Mouse (Mus musculus): Measurements from ENCODE around the gene Ccdc152.
"Not testable (repeated sequence)": the region's sequence is repeated elsewhere in the genome, so short reads cannot be mapped to it uniquely, and the experiment has no call there.

Ccdc152 gene

GRCm38 (mm10) chr15:3279242-3279641, 24.1 kb downstream of the Ccdc152 start:
- DNase-seq (ENCODE audit: low spot score in 2 of 2), result no peak

DNA sequence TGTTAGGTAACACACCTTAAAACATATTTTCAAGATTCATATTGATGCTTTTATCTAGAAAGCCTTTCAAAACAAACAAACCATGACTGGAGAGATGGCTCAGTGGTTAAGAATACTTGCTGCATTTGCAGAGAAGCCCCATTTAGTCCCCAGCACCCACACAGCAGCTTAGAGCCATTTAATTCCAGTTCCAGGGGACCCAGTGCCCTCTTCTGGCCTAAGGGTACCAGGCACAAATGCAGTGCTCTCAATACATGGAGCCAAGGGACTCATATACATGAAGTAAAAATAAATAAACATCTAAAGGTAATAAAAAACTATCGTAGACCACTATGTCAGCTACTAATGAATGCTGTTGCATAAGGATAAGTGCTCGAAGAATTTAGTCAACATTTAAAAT, 25.9 kb downstream of the Ccdc152 start:
- no peak for DNase-seq (ENCODE audit: low spot score in 2 of 2)

GRCm38 (mm10) chr15:3273191-3273590, 30.1 kb downstream of the Ccdc152 start:
- no peak for DNase-seq (ENCODE audit: low spot score in 2 of 2)

DNA sequence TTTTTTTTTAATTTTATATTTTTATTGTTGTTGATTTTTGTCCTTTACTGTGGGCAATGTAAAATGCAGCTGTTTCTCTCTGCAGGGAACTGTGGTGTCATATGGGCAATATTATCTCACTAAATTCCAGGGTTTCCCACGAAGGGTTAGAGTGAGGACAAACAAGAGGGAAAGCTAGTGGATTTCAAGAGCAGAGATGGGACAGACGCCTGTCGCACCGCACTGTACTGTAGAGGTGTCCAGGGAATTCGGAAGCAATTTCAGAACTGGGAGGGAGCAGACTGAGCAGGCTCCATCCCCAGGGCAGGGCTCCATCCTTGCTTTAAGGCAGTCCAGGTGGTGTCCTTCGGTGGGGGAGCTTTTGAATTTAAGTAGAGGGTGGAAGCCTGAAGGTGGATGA, 32.1 kb downstream of the Ccdc152 start:
- DNase-seq (ENCODE audit: low spot score in 2 of 2), result no peak

- peak; percentile 38 to 41 for DNase-seq (ENCODE audit: low spot score in 2 of 2)
These were observed 32.7 kb downstream of the Ccdc152 start for GRCm38 (mm10) chr15:3270646-3271077.

GRCm38 (mm10) chr15:3269996-3270645, 33.2 kb downstream of the Ccdc152 start:
- DNase-seq (ENCODE audit: low spot score in 2 of 2), result no peak

DNA sequence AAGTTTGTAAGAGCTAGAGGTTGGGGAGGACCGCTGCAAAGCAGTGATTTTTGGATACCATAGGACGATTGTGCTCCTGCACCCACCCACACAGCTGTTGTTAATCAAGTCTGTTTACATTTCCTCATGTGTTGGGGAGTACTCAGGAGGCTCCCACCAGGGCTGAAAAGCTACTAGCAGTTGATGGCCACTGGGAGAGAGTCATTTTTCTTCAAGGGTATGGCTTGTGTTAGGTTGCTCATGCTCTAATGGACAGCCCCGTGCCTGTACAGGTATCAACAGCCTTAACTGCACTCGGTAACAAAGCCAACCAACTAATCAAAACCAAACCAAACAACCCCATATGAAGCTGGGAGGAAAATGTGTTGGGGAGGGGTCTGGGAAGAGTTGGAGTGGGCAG, 33.8 kb downstream of the Ccdc152 start:
- DNase-seq (ENCODE audit: low spot score in 2 of 2), result no peak

DNA sequence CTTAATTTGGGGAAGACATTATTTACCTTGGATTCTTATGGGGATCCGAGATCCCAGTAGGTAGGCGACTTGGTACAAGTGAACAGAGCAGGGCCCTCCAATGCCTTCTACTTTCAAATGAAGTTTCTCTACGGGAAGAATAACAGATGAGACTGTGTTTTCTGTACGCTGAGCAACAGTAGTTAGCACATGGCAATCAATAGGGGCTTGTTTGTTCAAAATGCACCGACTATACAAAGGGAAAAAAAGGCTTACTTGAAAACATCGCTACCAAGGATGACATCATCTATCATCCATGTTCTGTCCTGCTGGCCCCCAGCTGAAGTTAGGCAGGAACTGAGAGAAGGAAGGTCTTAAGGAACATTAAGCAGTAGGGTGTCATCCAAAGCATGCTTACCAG, 35.1 kb downstream of the Ccdc152 start, which contains the start of gene Selenop:
Gene Selenop, plus strand, starts transcription at position 301 of the 400 bp plus-strand sequence.
- no peak for DNase-seq (ENCODE audit: low spot score in 2 of 2)

DNA sequence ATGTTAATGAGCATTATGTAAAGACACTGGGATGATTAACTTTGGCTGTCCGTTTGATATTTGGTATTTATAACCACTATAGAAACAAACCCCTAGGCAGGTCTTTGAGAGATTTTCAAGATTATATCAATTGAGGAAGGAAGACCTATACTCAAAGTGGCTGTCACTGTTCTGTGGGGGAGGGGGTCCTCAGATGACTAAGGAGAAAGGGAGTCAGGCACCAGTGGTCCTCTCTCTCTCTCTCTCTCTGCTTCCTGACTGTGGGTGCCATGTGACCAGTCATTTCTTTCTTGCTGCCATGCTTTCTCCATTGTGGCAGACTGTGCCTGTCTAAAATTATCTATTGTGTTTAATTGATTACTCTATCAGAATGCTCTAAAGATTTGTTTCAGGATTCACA, 38.5 kb downstream of the Ccdc152 start:
- no peak for DNase-seq (ENCODE audit: low spot score in 2 of 2)

DNA sequence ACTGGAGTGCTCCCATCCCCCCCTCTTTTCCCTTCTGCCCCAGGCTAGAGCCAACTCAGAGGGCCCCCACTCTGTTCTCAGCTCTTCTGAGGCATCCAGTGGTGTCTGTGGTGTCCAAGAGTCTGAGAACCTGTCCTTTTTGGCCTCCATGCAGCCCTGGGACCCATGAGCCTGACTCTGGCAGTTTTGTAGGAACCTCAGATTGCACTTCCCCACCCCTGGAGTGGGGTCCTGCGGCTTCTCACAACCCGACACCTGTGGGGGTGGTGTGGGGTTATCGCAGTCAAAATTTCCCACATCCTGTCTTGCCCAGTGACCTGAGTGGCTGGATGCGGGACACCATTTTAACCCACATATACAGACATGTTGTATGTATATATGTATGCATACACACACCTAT, 39.0 kb downstream of the Ccdc152 start:
- DNase-seq (ENCODE audit: low spot score in 2 of 2), result no peak

GRCm38 (mm10) chr15:3262883-3263282, 40.4 kb downstream of the Ccdc152 start:
- no peak for DNase-seq (ENCODE audit: low spot score in 2 of 2)

DNA sequence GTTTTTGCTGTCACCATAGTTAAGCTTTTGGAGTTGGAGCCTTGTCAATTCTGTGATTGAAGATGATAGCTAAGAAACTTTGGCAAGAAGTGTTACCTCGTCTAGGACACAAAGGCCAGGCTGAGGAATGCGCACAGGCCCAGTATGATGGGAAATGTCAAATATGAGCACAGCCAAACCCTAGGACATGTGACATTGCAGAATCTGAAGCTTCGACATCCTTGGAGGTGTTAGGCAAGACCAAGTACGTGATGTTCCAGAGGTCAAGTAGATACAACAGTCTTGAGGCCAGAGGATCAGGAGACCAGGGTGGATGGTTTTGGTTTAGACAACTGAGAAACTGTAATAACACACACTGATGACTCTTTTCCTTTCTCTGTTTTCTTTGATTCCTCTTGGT, 43.0 kb downstream of the Ccdc152 start:
- DNase-seq (ENCODE audit: low spot score in 2 of 2), result no peak

- DNase-seq (ENCODE audit: low spot score in 2 of 2), result no peak
These were observed 44.3 kb downstream of the Ccdc152 start for GRCm38 (mm10) chr15:3259025-3259424.

DNA sequence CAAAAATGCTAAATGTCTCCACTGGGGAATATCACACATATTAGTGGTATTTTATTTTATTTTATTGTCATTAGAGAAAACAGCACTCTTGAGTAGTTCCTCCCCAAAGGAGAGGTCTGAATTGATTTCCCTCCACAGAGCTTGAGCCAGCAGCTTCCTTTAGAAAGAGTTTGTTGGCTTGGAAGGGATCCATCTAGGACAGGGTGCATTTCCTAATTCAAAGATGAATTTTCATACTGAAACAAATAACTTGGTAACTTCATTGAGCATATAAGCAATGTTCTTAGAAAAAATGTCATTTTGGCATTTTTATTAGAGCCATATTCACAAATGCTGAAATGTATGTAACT, 51.6 kb downstream of the Ccdc152 start:
- no peak for DNase-seq (ENCODE audit: low spot score in 2 of 2)

DNA sequence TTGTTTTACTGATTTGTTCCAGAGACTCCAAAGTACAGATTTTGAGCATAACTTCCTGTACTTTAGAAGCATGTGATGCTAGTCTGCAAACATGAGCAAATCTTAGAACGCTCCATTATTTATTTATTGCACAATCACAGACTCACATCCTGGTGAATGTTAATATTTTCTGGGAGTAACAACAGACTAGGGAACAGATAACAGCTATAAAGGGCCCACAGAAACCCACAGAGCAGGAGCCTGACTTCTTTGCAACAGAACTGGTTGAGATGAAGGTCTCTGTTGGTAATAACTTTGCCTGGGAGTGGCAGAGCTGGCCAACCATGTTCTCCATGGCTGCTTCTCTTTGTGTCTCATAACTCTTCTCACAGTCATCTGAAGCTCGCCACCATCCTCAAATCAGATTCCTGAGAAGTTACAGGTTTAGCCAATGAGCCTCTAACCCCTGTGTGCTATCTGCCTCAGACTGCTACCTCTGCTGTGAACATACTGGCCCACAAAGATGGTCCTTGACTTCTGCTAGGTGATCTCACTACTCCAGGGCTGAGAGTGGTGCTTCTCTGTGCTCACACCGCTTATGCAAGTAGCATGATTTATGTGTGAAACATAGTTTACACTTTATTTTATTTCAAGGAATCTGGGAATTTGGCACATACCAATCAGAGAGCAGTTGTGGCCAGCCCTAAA, 52.2 kb downstream of the Ccdc152 start:
- DNase-seq (ENCODE audit: low spot score in 2 of 2), result no peak

DNA sequence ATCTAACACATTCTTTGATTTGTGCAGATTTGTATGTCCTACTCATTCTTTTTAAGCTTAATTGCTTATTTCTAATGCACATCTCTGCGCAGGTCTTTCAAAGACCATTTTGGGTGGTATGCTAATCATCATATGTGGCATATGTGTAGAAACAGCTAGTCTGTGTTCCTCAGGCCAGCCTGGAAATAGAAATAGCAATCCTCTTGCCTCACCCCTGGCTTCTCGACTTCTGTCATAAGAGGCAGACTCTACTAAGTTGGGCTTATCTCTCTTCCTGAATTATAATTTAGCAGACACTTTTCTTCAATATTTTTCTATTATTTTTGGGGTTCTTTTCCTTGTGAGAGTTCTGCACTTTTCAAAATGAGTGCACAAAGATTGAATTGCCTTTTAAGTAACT, 52.7 kb downstream of the Ccdc152 start:
- DNase-seq (ENCODE audit: low spot score in 2 of 2), result no peak

DNA sequence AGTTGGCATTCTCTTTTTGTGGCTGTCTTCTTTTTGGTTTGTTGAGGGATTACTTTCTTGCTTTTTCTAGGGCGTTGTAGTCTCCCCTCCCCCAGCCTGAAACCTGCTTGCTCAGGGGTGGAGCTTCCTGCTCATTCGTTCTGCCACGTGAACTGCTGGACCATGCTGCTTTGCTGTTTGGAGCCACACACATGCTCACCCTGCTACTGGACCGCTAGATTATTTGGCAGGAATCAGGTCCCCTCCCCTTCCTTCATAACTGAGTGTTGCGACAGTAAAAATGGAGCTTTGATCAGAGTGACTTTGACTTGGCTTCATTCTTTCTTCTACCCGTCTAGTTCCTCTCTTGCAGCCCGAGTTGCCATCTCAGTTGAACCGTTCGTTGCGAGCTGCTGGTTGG, 58.3 kb downstream of the Ccdc152 start:
- DNase-seq (ENCODE audit: low spot score in 2 of 2), result not testable (repeated sequence)

DNA sequence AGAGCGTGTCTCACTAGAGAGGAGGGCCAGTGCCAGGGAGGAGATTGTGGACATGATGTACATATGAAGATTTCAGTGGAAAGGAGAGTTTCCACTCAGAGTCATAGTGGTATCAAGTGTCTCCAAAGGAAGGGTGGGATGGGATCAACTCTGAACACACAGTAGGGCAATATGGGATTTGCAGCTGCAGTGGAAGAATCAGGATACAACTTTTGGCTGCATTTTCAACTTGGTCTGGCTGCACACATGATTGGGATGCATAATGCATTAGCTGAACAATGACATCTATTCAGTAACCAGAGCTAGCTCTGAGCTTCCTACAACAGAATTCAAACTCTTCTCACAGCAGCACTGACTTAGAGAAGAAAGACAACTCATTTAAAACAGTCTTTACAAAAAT, 65.4 kb downstream of the Ccdc152 start:
- peak in 1 of 2 experiments; percentile 7 for DNase-seq (ENCODE audit: low spot score in 2 of 2)

DNA sequence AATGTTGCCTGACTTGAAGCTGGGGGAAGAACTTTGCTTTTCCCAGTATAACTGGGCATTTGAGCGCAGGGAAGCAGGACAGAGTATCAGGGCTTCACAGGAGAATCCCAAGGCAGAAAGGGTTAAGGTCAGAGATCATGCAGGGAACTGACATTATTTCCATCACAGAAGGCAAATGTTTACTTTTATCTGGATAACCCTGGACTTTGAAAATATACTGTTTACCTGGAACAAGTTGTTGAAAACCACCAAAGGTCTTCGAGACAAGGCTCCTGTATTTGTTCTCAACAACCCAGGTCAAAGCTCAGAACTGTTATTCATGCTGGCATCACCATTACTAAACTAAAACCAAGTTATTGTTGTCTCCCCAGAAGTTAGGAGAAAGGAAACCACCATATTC, 67.0 kb downstream of the Ccdc152 start:
- no peak for DNase-seq (ENCODE audit: low spot score in 2 of 2)

GRCm38 (mm10) chr15:3233837-3234551, 69.3 kb downstream of the Ccdc152 start:
- no peak for DNase-seq (ENCODE audit: low spot score in 2 of 2)

- peak; percentile 5 for DNase-seq (ENCODE audit: low spot score in 2 of 2)
These were observed 71.0 kb downstream of the Ccdc152 start for GRCm38 (mm10) chr15:3232168-3232835.

- DNase-seq (ENCODE audit: low spot score in 2 of 2), result no peak
These were observed 72.3 kb downstream of the Ccdc152 start for GRCm38 (mm10) chr15:3231004-3231403.
